Mouse (Mus musculus) heart, postnatal 0 days (tissue): ENCODE data around the gene Slc23a4. TPM values are rescaled to one million over a fixed set of nuclear protein-coding genes. Genes with fewer than 3 reads are reported as not detected.
A peak's percentile ranks its signal among the peaks of the same experiment; 100 is the strongest.

Experiments
- ATAC-seq: fragments of 200-750 bp; cut with Nextera tagmentation; 2 replicates; pipeline ENCODE4 v1.8.0; 2017; ENCODE audit warnings: low read depth, moderate number of reproducible peaks, moderate library complexity; ENCODE audit not compliant: insufficient read depth
- DNase-seq: peaks from one replicate; pipeline ENCODE4 v3.0.0-alpha.2; 2016; ENCODE audit warnings: low spot score
- H3K27ac ChIP-seq: fragments of 300-500 bp; sonication (generic); 2 replicates; pipeline ENCODE4 v1.5.1; 2014; ENCODE audit warnings: low read depth, mild to moderate bottlenecking
- H3K27me3 ChIP-seq: fragments of 300-500 bp; sonication (generic); 2 replicates; pipeline ENCODE4 v1.6.1; 2014; ENCODE audit warnings: low read length, mixed read lengths; ENCODE audit not compliant: control insufficient read depth, insufficient read depth
- H3K36me3 ChIP-seq: fragments of 300-500 bp; sonication (generic); replicated peaks from 2 replicates; pipeline ENCODE4 v1.6.1; 2014; ENCODE audit warnings: low read length, mixed read lengths; ENCODE audit not compliant: control insufficient read depth, insufficient read depth
- H3K4me1 ChIP-seq: fragments of 300-500 bp; sonication (generic); 2 replicates; pipeline ENCODE4 v1.6.1; 2014; ENCODE audit warnings: antibody characterized with exemption; ENCODE audit not compliant: control insufficient read depth, insufficient read depth
- H3K4me2 ChIP-seq: fragments of 300-500 bp; sonication (generic); 2 replicates; pipeline ENCODE4 v1.6.1; 2014; ENCODE audit warnings: low read depth, mild to moderate bottlenecking, low read length, moderate library complexity
- H3K4me3 ChIP-seq: fragments of 300-500 bp; sonication (generic); 2 replicates; pipeline ENCODE4 v1.5.1; 2014; ENCODE audit warnings: low read depth, low read length
- H3K9ac ChIP-seq: fragments of 300-500 bp; sonication (generic); replicated peaks from 2 replicates; pipeline ENCODE4 v1.6.1; 2014; ENCODE audit warnings: low read depth, low read length, mixed read lengths
- H3K9me3 ChIP-seq: fragments of 300-500 bp; sonication (generic); replicated peaks from 2 replicates; pipeline ENCODE4 v1.6.1; 2016; ENCODE audit warnings: low read length; ENCODE audit not compliant: control insufficient read depth
- CTCF ChIP-seq: IDR thresholded peaks from 2 replicates; pipeline ENCODE4 v1.5.1; 2016; ENCODE audit warnings: antibody characterized with exemption, control low read depth, low read depth
- EP300 ChIP-seq: IDR thresholded peaks from 2 replicates; pipeline ENCODE4 v1.6.1; 2016; ENCODE audit warnings: antibody characterized with exemption, low read depth
- WGBS: fragments of 180-500 bp; shearing (Covaris S2); extraction: QIAGEN DNeasy Blood & Tissue Kit; methylation state at CpG from one replicate; pipeline ENCODE4 v1.1.7; 2014; 5-methylcytosine and 5-hydroxymethylcytosine counted together
- polyA plus RNA-seq: library from polyadenylated mRNA; unstranded; fragments of >200 nt; fragmentation: Nextera tagmentation; extraction: Ambion mirVana; gene quantifications from 2 replicates; pipeline ENCODE4 v1.2.1, GENCODE M21; 2015
- total RNA-seq: library from RNA; depleted of rRNA; stranded (reverse); fragments of >200 nt; gene quantifications from 2 replicates; pipeline ENCODE4 v1.2.3, GENCODE M21; 2014; ENCODE audit warnings: low replicate concordance

The Slc23a4 gene
- total and polyA plus RNA-seq, 2 experiments from 2014 or later = 0.04 to 0.42 TPM

DNA sequence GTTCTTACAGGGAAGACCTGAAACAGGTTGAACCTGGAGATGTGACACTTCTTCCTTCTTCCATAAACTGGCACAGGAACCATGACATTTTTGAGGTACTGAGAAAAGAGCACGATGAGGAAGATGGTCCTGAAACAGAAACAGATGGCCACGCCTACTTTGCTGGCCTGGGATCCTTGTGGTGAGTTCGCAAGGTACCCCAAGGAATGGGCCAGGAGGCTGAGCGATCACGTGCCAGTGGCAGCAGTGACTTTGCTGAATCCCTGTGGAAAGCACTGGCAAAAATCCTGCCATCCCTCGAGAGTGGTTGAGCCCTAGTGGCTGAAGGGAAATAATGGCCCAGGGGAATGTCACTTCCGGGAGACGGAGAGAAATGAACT is 32.4 kb downstream of the Slc23a4 start:
- no peak for DNase-seq
- ATAC-seq = no peak
- no peak overlapping the region for H3K27ac ChIP-seq
- 40% methylated on average over 8 of the region's 8 CpGs for WGBS
- no peaks in the 10 kb centered on the region for H3K4me1 ChIP-seq
- no peaks in the 10 kb centered on the region for H3K27me3 ChIP-seq
- H3K4me3 ChIP-seq = no peak overlapping the region
- no peaks in the 10 kb centered on the region for H3K9me3 ChIP-seq
- TF ChIP-seq CTCF (no peak), EP300 (no peak)
- no peaks in the 10 kb centered on the region for H3K36me3 ChIP-seq
- no peak overlapping the region for H3K9ac ChIP-seq
- peak overlapping the region; percentile 58 for H3K4me2 ChIP-seq

DNA sequence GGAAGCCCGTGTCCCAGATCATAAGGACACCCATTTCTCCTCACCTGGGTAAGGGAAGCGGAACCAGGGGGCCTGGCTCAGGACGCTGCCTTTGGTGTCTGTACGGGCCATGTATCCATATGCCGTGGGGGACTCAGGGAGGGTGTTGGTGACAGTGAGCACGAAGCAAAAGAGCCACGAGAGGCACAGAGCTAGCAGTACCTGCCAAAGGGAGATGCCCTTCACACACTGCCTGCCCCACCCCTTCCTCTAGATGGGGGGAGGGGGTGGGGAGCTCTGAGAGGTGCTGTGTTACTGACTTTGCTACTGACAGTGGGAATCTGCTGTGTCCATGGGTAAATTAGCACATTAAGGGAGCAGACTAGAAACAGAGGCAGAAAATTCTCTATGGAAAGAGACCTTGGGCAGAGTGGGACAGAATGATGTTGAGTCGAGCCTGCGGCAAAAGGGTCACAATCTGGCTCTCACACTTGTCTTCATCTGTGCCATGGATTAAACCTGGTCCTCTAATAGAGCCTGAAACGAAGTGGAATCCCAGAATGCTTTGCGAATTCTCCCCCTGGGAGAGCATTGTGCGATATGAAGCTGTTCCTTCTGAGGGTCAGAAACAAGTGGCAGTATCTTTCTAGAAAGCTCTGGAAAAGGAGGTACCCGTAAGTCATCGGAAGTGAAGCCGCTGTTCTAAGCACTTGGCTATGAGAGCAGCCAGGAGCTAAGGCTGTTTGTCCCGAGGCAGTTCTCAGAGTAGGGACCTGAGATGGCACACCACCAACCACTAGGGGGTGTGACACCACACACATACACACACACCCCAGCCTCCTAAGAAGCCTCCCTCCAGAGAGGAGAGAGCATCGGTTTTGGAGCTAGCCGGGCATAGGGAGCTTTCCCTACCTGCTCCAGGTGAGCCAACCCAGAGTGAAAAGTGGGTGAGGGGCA is 33.0 kb downstream of the Slc23a4 start:
- no peaks in the 10 kb centered on the region for H3K9me3 ChIP-seq
- no peaks in the 10 kb centered on the region for H3K27me3 ChIP-seq
- peak overlapping the region; percentile 58 for H3K4me2 ChIP-seq
- peak overlapping the region; percentile 24 for H3K4me3 ChIP-seq
- H3K36me3 ChIP-seq = no peaks in the 10 kb centered on the region
- 47% methylated on average over 18 of the region's 18 CpGs for WGBS
- DNase-seq (peak; percentile 56), ATAC-seq (peak; percentile 63)
- no peak overlapping the region for H3K9ac ChIP-seq
- peak; percentile 57 for TF ChIP-seq CTCF
- no peak for TF ChIP-seq EP300
- no peak overlapping the region for H3K27ac ChIP-seq
- H3K4me1 ChIP-seq = no peaks in the 10 kb centered on the region

DNA sequence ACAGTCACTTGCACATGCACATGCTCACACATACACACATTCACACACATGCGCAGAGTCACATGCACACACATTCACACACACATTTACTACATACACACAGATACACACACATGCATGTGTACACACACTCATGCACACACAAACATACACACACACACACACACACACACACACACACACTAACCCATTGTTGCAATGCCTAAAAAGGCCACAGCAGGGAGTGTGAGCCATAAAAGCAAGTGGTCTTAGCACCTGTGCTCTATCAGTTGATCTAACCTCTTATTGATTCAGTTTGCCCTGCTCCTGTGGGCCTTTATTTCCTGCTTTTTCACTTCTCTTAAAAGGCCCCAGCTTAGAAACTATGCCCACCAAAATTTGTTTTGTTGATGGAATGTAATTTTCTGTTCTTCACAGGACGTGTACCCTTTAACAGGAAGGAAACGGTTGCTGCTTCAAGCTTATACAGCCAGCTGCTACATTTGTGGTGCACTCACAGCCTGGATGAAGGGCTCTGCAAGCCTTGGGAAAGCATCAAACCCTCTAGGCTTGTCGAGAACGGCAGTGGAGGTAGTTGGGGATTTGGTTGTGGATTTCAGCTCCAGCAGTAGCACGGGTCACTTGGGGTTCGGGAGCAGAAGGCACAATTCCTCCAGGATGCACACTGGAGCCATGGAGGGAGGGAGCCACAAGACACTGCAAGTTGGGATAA is 36.1 kb downstream of the Slc23a4 start:
- WGBS = 58% methylated on average over 7 of the region's 7 CpGs
- Histone ChIP-seq H3K9me3 (no peaks in the 10 kb centered on the region), H3K36me3 (no peaks in the 10 kb centered on the region), H3K4me3 (no peak overlapping the region), H3K9ac (no peak overlapping the region), H3K27ac (no peak overlapping the region), H3K4me1 (no peaks in the 10 kb centered on the region), H3K4me2 (no peak overlapping the region), H3K27me3 (no peaks in the 10 kb centered on the region; the same call in 1 of the 2 replicates)
- ATAC-seq (no peak), DNase-seq (no peak)
- no peak for TF ChIP-seq EP300
- TF ChIP-seq CTCF = no peak

DNA sequence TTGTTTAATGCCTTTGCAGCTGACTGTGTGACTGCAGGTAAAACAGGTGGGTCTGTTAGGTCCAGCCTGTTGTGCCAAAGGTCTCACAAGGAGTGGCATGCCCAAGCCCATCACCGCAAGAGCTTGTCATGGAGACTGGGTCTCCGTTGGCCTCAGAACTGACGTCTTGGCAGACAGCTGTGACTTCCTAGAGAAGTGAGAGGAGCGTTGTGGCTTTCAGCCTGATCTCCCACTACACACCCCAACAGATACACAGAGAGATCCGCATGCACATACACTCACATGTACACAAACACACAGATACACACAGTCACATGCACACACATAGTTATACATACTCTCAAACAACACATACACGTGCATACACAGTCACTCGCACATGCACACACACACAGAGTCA is 36.7 kb downstream of the Slc23a4 start:
- H3K9me3 ChIP-seq = no peaks in the 10 kb centered on the region
- no peaks in the 10 kb centered on the region for H3K4me1 ChIP-seq
- no peak for TF ChIP-seq CTCF
- no peak for TF ChIP-seq EP300
- ATAC-seq (no peak), DNase-seq (no peak)
- H3K4me2 ChIP-seq = no peak overlapping the region
- no peaks in the 10 kb centered on the region for H3K36me3 ChIP-seq
- no peak overlapping the region for H3K4me3 ChIP-seq
- no peaks in the 10 kb centered on the region; the same call in 1 of the 2 replicates for H3K27me3 ChIP-seq
- 85% methylated on average over 7 of the region's 7 CpGs for WGBS
- no peak overlapping the region for H3K9ac ChIP-seq
- H3K27ac ChIP-seq = no peak overlapping the region

DNA sequence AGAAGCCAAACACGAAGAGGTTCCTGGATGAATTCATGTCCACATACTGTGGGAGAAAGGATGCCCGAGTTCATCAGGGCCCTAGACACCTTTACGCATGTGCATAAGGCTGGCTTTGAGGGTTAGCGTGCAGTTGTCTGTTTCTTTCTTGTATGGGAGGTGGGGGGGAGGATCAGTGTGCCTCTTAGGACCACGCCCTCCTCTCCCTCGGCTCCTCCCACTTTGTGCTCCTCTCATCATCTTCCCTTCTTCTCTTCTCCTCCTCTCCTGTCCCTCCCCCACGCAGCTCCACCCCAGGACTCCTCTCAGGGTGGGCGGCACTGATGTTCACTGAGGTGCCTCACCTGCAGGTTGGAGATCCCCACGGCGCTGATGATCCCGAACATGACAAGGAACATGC is 39.7 kb downstream of the Slc23a4 start:
- ATAC-seq (0 out of 2 replicates have a peak, but pooled peaks have one; percentile 17), DNase-seq (no peak)
- H3K9me3 ChIP-seq = no peaks in the 10 kb centered on the region
- H3K27ac ChIP-seq = no peak overlapping the region
- no peak overlapping the region for H3K4me2 ChIP-seq
- no peak overlapping the region for H3K4me3 ChIP-seq
- H3K27me3 ChIP-seq = no peaks in the 10 kb centered on the region; the same call in 1 of the 2 replicates
- no peaks in the 10 kb centered on the region for H3K36me3 ChIP-seq
- H3K9ac ChIP-seq = no peak overlapping the region
- TF ChIP-seq EP300 (no peak), CTCF (no peak)
- H3K4me1 ChIP-seq = no peaks in the 10 kb centered on the region
- 19% methylated on average over 11 of the region's 11 CpGs for WGBS
